Mouse (Mus musculus) ES-E14 (cell line): Measurements from ENCODE around the gene Naaa. TPM values are rescaled to one million over a fixed set of nuclear protein-coding genes. Genes with fewer than 3 reads are reported as not detected.
A peak's percentile ranks its signal among the peaks of the same experiment; 100 is the strongest.

Experiments
- DNase-seq: peaks from one replicate; pipeline ENCODE4 v3.0.0-alpha.2; 2013; ENCODE audit warnings: low read depth, low spot score
- H3K27ac ChIP-seq: 2 replicates; pipeline ENCODE4 v1.5.1; 2012; ENCODE audit warnings: low read depth, mild to moderate bottlenecking, low read length, moderate library complexity, mixed read lengths; ENCODE audit not compliant: poor library complexity, insufficient read depth, severe bottlenecking
- H3K36me3 ChIP-seq: 2 replicates; pipeline ENCODE4 v1.6.1; 2012; ENCODE audit warnings: mild to moderate bottlenecking, low read length, moderate library complexity, mixed read lengths; ENCODE audit not compliant: control insufficient read depth, poor library complexity, insufficient read depth, severe bottlenecking
- H3K4me1 ChIP-seq, 2 experiments: fragments of 150-350 bp in 1 of 2; sonication (generic) in 1 of 2; 2 replicates each; pipeline ENCODE4 v1.6.1; 2012; ENCODE audit warnings: low read length in 2 of 2, mild to moderate bottlenecking in 1 of 2, mixed read lengths in 1 of 2; ENCODE audit not compliant: control insufficient read depth in 2 of 2, insufficient read depth in 2 of 2, poor library complexity in 1 of 2
- H3K4me3 ChIP-seq, 2 experiments: fragments of 150-350 bp in 1 of 2; sonication (generic) in 1 of 2; 2 replicates each; pipeline ENCODE4 v1.5.1; 2012; ENCODE audit warnings: low read length in 2 of 2, low read depth in 1 of 2, mild to moderate bottlenecking in 1 of 2, mixed read lengths in 1 of 2; ENCODE audit not compliant: insufficient read depth in 1 of 2, poor library complexity in 1 of 2, severe bottlenecking in 1 of 2
- H3K9ac ChIP-seq: 2 replicates; pipeline ENCODE4 v1.6.1; 2012; ENCODE audit warnings: low read depth, mild to moderate bottlenecking, low read length, mixed read lengths; ENCODE audit not compliant: poor library complexity, insufficient read depth, severe bottlenecking
- H3K9me3 ChIP-seq: fragments of 150-350 bp; sonication (generic); 2 replicates; pipeline ENCODE4 v1.6.1; 2012; ENCODE audit warnings: low read depth, mild to moderate bottlenecking, low read length; ENCODE audit not compliant: control insufficient read depth, insufficient read depth
- CHD2 ChIP-seq: IDR thresholded peaks from 2 replicates; pipeline ENCODE4 v1.6.1; 2014; ENCODE audit warnings: mild to moderate bottlenecking, low read depth, low read length, inconsistent platforms
- HCFC1 ChIP-seq: IDR thresholded peaks from 2 replicates; pipeline ENCODE4 v1.6.1; 2012; ENCODE audit warnings: low read length, inconsistent platforms, borderline replicate concordance; ENCODE audit not compliant: insufficient read depth
- MAFK ChIP-seq: IDR thresholded peaks from 2 replicates; pipeline ENCODE4 v1.6.1; 2014; ENCODE audit warnings: mild to moderate bottlenecking, low read depth, low read length, inconsistent platforms; ENCODE audit not compliant: insufficient read depth
- ZC3H11A ChIP-seq: IDR thresholded peaks from 2 replicates; pipeline ENCODE4 v1.6.1; 2012; ENCODE audit warnings: low read depth, mild to moderate bottlenecking, inconsistent platforms, low read length, borderline replicate concordance
- ZNF384 ChIP-seq: IDR thresholded peaks from 2 replicates; pipeline ENCODE4 v1.6.1; 2012; ENCODE audit warnings: low read depth, low read length, inconsistent platforms
- in situ Hi-C, 2 experiments: fragments of 600-800 bp; cut with MboI; formaldehyde crosslinking; loops; one replicate each; pipeline ENCODE4 v1.15.1; 2025; ENCODE audit warnings: low sequenced_read_pairs in 2 of 2, inconsistent platforms in 1 of 2; ENCODE audit not compliant: unreplicated experiment in 2 of 2
- total RNA-seq: library from RNA; depleted of rRNA; stranded (reverse); fragments of 300-350 nt; gene quantifications from 2 replicates; pipeline ENCODE4 v1.2.3, GENCODE M21; 2012

Gene Naaa
- total RNA-seq, 1 experiment, result 9.8 TPM

DNA sequence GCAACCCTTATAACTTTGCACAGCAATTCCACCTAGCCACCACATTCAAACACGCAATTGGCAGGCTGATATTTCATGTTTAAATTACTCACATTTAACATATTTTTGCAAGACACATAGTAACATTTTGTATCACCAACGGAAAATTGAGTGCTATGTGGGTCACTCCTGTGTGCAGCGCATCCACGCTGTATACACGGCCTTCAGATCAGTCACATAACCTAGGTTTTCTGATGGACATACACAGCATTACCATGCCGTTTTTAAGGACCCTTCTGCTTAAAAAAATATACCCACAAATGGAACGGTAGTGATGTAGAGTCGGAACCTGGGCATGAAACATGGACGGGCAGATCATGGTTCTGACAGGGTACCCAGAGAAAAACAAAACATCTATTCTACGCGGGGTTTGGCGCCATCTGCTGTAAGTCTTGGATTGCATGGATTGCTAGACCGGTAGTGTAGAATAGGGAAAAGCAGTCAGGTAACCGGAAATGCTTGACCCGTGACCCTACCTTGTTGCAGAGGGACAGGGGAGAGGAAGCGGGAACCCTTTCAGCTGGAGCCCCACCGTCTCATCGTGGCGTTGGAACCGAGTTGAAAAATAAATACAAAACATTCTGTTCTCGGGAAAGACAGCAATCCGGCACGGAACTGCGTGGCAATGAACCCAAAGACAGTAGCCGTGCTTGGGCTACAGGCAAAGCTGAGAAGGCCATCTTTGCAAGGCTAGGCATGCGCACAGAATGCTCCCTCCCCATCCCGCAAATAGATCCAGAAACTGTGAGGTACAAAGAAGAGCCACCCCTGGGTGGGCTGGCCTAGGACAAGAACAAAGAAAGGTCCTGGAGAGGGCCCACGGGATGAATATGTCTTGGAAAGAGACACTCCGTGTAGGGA is 38.4 kb downstream of the Naaa start:
- Histone ChIP-seq H3K36me3 (no peaks in the 10 kb centered on the region), H3K9me3 (no peaks in the 10 kb centered on the region), H3K27ac (no peak overlapping the region), H3K4me3 (peak overlapping the region; percentile 34 to 52; a peak in 3 of 4 replicates), H3K9ac (peak overlapping the region; percentile 52), H3K4me1 (peaks cover 0 to 5% of the 10 kb centered on the region in 2 experiments; a peak in 1 of 4 replicates)
- in situ Hi-C loops, result no loop called here
- TF ChIP-seq CHD2 (no peak), ZC3H11A (peak; percentile 73), ZNF384 (0 out of 2 replicates have a peak, but pooled peaks have one; percentile 7)
- DNase-seq, result peak; percentile 69

GRCm38 (mm10) chr5:92234939-92235557 is 42.9 kb downstream of the Naaa start:
- in situ Hi-C loops, result no loop called here
- no peaks in the 10 kb centered on the region; the same call in 1 of the 2 replicates for H3K36me3 ChIP-seq

DNA sequence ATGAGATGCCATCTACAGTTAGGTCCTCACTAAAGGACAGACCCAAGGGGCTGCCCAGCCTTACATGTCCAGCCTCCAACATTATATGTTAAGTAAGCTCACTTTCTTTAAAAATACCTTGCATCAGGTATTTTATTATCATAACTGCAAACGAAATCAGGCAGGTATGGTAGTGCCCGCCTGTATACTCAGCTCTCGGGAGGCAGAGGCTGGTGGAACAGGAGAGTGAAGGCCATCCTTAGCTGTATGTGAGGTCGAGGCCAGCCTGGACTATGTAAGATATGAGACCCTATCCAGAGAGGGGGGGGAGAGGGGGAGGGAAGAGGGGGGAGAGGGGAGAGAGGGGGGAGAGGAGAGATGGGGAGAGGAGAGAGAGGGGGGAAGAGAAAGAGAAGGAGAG is 44.6 kb downstream of the Naaa start:
- Histone ChIP-seq H3K4me1 (peaks cover 0 to 5% of the 10 kb centered on the region in 2 experiments; a peak in 1 of 4 replicates), H3K27ac (no peak overlapping the region), H3K9ac (no peak overlapping the region), H3K9me3 (no peaks in the 10 kb centered on the region), H3K36me3 (no peaks in the 10 kb centered on the region; the same call in 1 of the 2 replicates), H3K4me3 (no peak overlapping the region)
- in situ Hi-C loops, result no loop called here
- TF ChIP-seq ZC3H11A (no peak), MAFK (no peak), HCFC1 (no peak), ZNF384 (no peak), CHD2 (no peak)
- DNase-seq, result no peak

More at GRCm38 (mm10) chr5:92234939-92235557, 42.9 kb downstream of the Naaa start:
- no peak for DNase-seq
- TF ChIP-seq ZC3H11A (no peak), CHD2 (no peak), MAFK (no peak), HCFC1 (no peak)
- Histone ChIP-seq H3K9ac (no peak overlapping the region), H3K9me3 (no peaks in the 10 kb centered on the region), H3K4me3 (no peak overlapping the region), H3K4me1 (peaks cover 0 to 9% of the 10 kb centered on the region in 2 experiments; a peak in 1 of 4 replicates), H3K27ac (no peak overlapping the region)

DNA sequence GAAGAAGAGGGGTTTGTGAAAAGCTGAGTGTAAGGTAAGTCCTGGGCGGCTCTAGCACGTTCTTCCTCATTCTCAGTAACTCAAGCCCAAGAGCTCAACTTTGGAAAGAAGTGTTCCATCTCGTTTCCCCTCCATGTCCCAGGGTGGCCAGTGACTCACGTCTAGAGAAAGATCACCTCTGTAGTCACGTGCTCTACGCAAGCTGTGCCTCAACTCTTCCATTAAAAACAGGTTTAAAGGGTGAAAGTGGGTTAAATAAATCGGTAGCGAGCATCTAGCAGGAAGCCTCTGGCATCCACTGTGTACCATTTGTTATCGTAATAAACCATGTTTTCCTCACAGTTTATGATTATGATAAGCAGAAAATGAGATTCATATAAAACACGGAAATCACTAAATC is 46.1 kb downstream of the Naaa start:
- TF ChIP-seq ZC3H11A, result no peak
- no peak for TF ChIP-seq CHD2
- TF ChIP-seq MAFK, result no peak
- no peak for TF ChIP-seq HCFC1
- no peak for TF ChIP-seq ZNF384
- H3K27ac ChIP-seq, result no peak overlapping the region
- no peak for DNase-seq
- no peaks in the 10 kb centered on the region for H3K9me3 ChIP-seq
- no peak overlapping the region for H3K9ac ChIP-seq
- peaks cover 0 to 4% of the 10 kb centered on the region in 2 experiments; a peak in 1 of 4 replicates for H3K4me1 ChIP-seq
- in situ Hi-C loops, result no loop called here
- no peaks in the 10 kb centered on the region; the same call in 1 of the 2 replicates for H3K36me3 ChIP-seq
- H3K4me3 ChIP-seq, result 0 out of 4 replicates have a peak overlapping the region, but pooled peaks of 1 of the 2 experiments have one; percentile 15
